11 mouse cellular contexts compared by ENCODE assay signal in genomic region chr16:10934047-10934446, GRCm38 (mm10).
"Had no signal": no experiment of that assay in that cellular context is flagged by ENCODE, and none has a peak within 500 bp of the region (broad histone marks: within the 10 kb centered on the region; RNA-seq: fewer than 3 reads in every experiment).

No protein-coding gene starts in this region.

- ATAC-seq: liver, embryonic 12.5 days; midbrain, embryonic 15.5 days had no signal

- H3K4me1 ChIP-seq: midbrain, embryonic 15.5 days had no signal

- H3K36me3 ChIP-seq: liver, embryonic 12.5 days; midbrain, embryonic 12.5 days; midbrain, embryonic 15.5 days had no signal

- H3K27me3 ChIP-seq: liver, embryonic 12.5 days; midbrain, embryonic 12.5 days; midbrain, embryonic 15.5 days had no signal

- DNase-seq: kidney, adult 18-20 months; kidney, adult 9 months; kidney, postnatal 14 days; kidney, postnatal 4 days; lung, adult 2 months; lung, postnatal 14 days; lung, postnatal 4 days; thymus, postnatal 25 days had no signal

- H3K27ac ChIP-seq: liver, embryonic 12.5 days; midbrain, embryonic 12.5 days; midbrain, embryonic 15.5 days had no signal

- H3K4me2 ChIP-seq: liver, embryonic 12.5 days; midbrain, embryonic 12.5 days; midbrain, embryonic 15.5 days had no signal

- H3K9ac ChIP-seq: liver, embryonic 12.5 days; midbrain, embryonic 12.5 days; midbrain, embryonic 15.5 days had no signal

- H3K4me3 ChIP-seq: liver, embryonic 12.5 days; midbrain, embryonic 12.5 days; midbrain, embryonic 15.5 days had no signal
